Mouse (Mus musculus): ENCODE results near the gene Gm17455. TPM values are rescaled to one million over a fixed set of nuclear protein-coding genes. Genes with fewer than 3 reads are reported as not detected.

The Gm17455 gene
- total RNA-seq, 4 experiments from 2014 or later, result 0.75 to 1.7 TPM; not detected in 2

GRCm38 (mm10) chr10:60419624-60420023 is 20.1 kb downstream of the Gm17455 start:
- DNase-seq (ENCODE audit: low spot score in 2 of 2), result no peak

GRCm38 (mm10) chr10:60422756-60423155 is 23.2 kb downstream of the Gm17455 start:
- no peak for DNase-seq (ENCODE audit: low spot score in 2 of 2)

GRCm38 (mm10) chr10:60430001-60430400 is 30.5 kb downstream of the Gm17455 start:
- DNase-seq (ENCODE audit: low spot score in 2 of 2), result no peak

GRCm38 (mm10) chr10:60430591-60430990 is 31.1 kb downstream of the Gm17455 start:
- no peak for DNase-seq (ENCODE audit: low spot score in 2 of 2)

- no peak for DNase-seq (ENCODE audit: low spot score in 2 of 2)
Measured at GRCm38 (mm10) chr10:60432679-60433078, 33.2 kb downstream of the Gm17455 start.

GRCm38 (mm10) chr10:60442321-60442720 is 42.8 kb downstream of the Gm17455 start:
- DNase-seq (ENCODE audit: low spot score in 2 of 2), result no peak

- no peak for DNase-seq (ENCODE audit: low spot score in 2 of 2)
Measured at GRCm38 (mm10) chr10:60443078-60443477, 43.6 kb downstream of the Gm17455 start.

GRCm38 (mm10) chr10:60445031-60445593 is 45.6 kb downstream of the Gm17455 start:
- no peak for DNase-seq (ENCODE audit: low spot score in 2 of 2)

- no peak for DNase-seq (ENCODE audit: low spot score in 2 of 2)
Measured at GRCm38 (mm10) chr10:60447186-60447585, 47.7 kb downstream of the Gm17455 start.

Other genes with a start within 250 kb of the Gm17455 start
- 1 to 10 TPM; 1.2 to 2.0 (median 1.9) TPM for gene Chst3, start 180.5 kb upstream of the Gm17455 start, total RNA-seq (2022)
- 1,000 to 10,000 TPM; 1,605 to 1,722 (median 1,654) TPM for gene Psap, start 122.1 kb upstream of the Gm17455 start, total RNA-seq (2022)
- gene Vsir, start 52.9 kb upstream of the Gm17455 start, total RNA-seq (2022), result 10 to 100 TPM; 20.2 to 54.7 (median 33.7) TPM

Measured in left cerebral cortex, adult 8-10 months (tissue).